Mouse (Mus musculus) ES-Bruce4 (cell line): ENCODE measurements at regions not wholly inside any gene's neighbourhood (a gene's known extent, or its start where the extent isn't known, plus 50 kb on each side); places are given as distances from the start of the nearest gene placed in this dataset.

Source experiments
- CTCF ChIP-seq: IDR thresholded peaks from one replicate; pipeline ENCODE4 v1.8.1; 2011; ENCODE audit warnings: low read depth, low read length
- EP300 ChIP-seq: IDR thresholded peaks from 2 replicates; pipeline ENCODE4 v1.6.1; 2011; ENCODE audit warnings: low read depth, low read length; ENCODE audit not compliant: insufficient read depth
- POLR2A ChIP-seq: IDR thresholded peaks from one replicate; pipeline ENCODE4 v1.8.1; 2011; ENCODE audit warnings: low read length; ENCODE audit not compliant: insufficient read depth

- no peak for TF ChIP-seq CTCF
- no peak for TF ChIP-seq EP300
- no peak for TF ChIP-seq POLR2A
These were observed 302.0 kb downstream of the Cmpk2 start for GRCm38 (mm10) chr12:26770753-26771583.
